Mouse (Mus musculus) small intestine, adult 2 months (tissue): ENCODE data around the gene Wnt7a.

ENCODE experiments used
- CTCF ChIP-seq: fragments of 200-500 bp; IDR thresholded peaks from 2 replicates; pipeline ENCODE4 v1.5.1; 2012; ENCODE audit warnings: low read depth, mild to moderate bottlenecking, control low read depth, inconsistent platforms, low read length, moderate library complexity, mixed read lengths; ENCODE audit not compliant: insufficient replicate concordance, insufficient read length; ENCODE audit errors: extremely low read depth
- POLR2A ChIP-seq: fragments of 200-500 bp; IDR thresholded peaks from 2 replicates; pipeline ENCODE4 v1.6.1; 2012; ENCODE audit warnings: low read depth, mild to moderate bottlenecking, control low read depth, inconsistent platforms, low read length, moderate library complexity

DNA sequence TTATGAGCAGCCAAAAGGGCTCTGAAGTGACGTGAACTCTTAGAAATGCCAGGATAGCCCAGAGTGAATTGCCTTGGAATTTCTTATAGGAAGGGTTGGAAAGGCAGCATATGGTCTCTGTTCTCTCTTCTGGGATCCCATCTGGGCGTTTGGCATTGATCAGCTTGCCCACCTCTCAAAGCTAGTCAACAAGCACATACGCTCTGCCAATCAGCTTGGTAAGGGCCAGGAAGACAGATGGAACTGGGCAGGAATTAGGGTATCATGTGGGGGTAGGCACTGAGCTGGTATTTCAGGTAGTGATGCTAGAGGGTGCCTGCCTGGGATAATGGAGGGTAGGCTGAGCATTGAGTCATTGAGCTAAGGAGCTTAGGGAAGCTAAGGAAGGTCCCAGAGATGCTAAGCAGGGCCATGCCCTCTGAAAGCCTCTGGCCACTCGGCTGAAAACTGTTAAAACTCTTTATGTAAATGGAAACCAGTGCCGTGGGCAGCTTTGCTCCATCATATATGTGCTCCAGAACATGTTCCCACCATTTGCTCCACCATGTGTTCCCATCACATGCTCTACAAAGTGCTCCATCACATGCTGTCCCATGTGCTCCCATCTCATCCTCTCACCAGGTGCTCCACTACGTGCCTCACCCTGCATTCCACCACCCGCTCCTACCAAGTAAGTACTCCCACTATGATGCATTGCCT is 51.3 kb downstream of the Wnt7a start:
- no peak for TF ChIP-seq POLR2A
- TF ChIP-seq CTCF = no peak
